Mouse (Mus musculus) megakaryocyte, embryonic 14.5 days (primary cell): ENCODE results near the gene Hmga1. TPM values are rescaled to one million over a fixed set of nuclear protein-coding genes. Genes with fewer than 3 reads are reported as not detected.

Experiments used
- H3K27me3 ChIP-seq: replicated peaks from 2 replicates; pipeline ENCODE3; 2012; ENCODE audit warnings: inconsistent platforms
- H3K36me3 ChIP-seq: replicated peaks from 2 replicates; pipeline ENCODE3; 2012; ENCODE audit warnings: low read length, inconsistent platforms, mixed read lengths
- H3K4me1 ChIP-seq: 2 replicates; pipeline ENCODE4 v1.6.1; 2012; ENCODE audit warnings: inconsistent platforms
- H3K4me3 ChIP-seq: replicated peaks from 2 replicates; pipeline ENCODE3; 2012; ENCODE audit warnings: moderate library complexity, mild to moderate bottlenecking, inconsistent platforms
- H3K9me3 ChIP-seq: 2 replicates; pipeline ENCODE4 v1.6.1; 2012; ENCODE audit warnings: inconsistent platforms
- FLI1 ChIP-seq: IDR thresholded peaks from 2 replicates; pipeline ENCODE4 v1.6.1; 2012; ENCODE audit warnings: low read length, inconsistent platforms, mixed read lengths
- GATA1 ChIP-seq: IDR thresholded peaks from 3 replicates; pipeline ENCODE4 v1.6.1; 2012; ENCODE audit warnings: mixed read lengths, low read length, inconsistent platforms, borderline replicate concordance
- polyA plus RNA-seq: library from polyadenylated mRNA; stranded (reverse); fragments of >175 nt; gene quantifications from 2 replicates; pipeline ENCODE4 v1.2.3, GENCODE M21; 2012; ENCODE audit warnings: low replicate concordance; ENCODE audit not compliant: insufficient read depth

The Hmga1 gene
- polyA plus RNA-seq, 1 experiment, result 3,567 TPM

DNA sequence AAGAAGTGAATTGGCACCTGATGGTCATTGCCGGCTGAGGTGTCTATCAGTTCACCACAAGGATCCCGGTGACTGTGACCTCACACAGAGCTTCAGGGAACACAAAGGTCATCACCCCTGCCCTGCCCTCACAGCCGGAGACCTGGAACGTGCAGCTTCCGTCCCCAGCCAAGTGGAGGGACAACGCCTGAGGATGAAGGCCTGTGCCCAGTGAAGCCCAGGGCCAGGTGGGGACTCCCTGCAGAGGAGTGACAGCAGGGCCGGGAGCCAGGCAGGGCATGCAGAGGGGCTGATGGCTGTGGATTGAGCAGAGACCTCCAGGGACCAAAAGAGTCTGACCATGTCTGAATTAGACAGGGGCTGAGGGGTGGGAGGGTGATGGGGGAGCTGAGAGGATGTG is 33.2 kb upstream of the Hmga1 start:
- Histone ChIP-seq H3K27me3 (peaks cover 61% of the 10 kb centered on the region), H3K4me3 (no peak overlapping the region), H3K36me3 (no peaks in the 10 kb centered on the region), H3K9me3 (peaks cover 19% of the 10 kb centered on the region), H3K4me1 (peaks cover 18% of the 10 kb centered on the region)
- no peak for TF ChIP-seq GATA1
- no peak for TF ChIP-seq FLI1

GRCm38 (mm10) chr17:27527188-27527587 is 29.1 kb upstream of the Hmga1 start:
- H3K36me3 ChIP-seq, result no peaks in the 10 kb centered on the region

GRCm38 (mm10) chr17:27528030-27528429 is 28.3 kb upstream of the Hmga1 start:
- Histone ChIP-seq H3K9me3 (peaks cover 35% of the 10 kb centered on the region), H3K36me3 (no peaks in the 10 kb centered on the region), H3K4me3 (no peak overlapping the region), H3K27me3 (peaks cover 23% of the 10 kb centered on the region), H3K4me1 (peaks cover 30% of the 10 kb centered on the region)
- TF ChIP-seq FLI1 (no peak), GATA1 (no peak)

More at GRCm38 (mm10) chr17:27527188-27527587, 29.1 kb upstream of the Hmga1 start:
- no peak for TF ChIP-seq FLI1
- TF ChIP-seq GATA1, result no peak
- Histone ChIP-seq H3K4me1 (peaks cover 29% of the 10 kb centered on the region), H3K27me3 (peaks cover 29% of the 10 kb centered on the region), H3K4me3 (no peak overlapping the region), H3K9me3 (peaks cover 35% of the 10 kb centered on the region)

- Histone ChIP-seq H3K27me3 (peaks cover 17% of the 10 kb centered on the region), H3K9me3 (peaks cover 41% of the 10 kb centered on the region), H3K36me3 (no peaks in the 10 kb centered on the region), H3K4me3 (no peak overlapping the region), H3K4me1 (peaks cover 30% of the 10 kb centered on the region)
- TF ChIP-seq FLI1 (no peak), GATA1 (no peak)
These were observed 27.5 kb upstream of the Hmga1 start for GRCm38 (mm10) chr17:27528767-27529166.

DNA sequence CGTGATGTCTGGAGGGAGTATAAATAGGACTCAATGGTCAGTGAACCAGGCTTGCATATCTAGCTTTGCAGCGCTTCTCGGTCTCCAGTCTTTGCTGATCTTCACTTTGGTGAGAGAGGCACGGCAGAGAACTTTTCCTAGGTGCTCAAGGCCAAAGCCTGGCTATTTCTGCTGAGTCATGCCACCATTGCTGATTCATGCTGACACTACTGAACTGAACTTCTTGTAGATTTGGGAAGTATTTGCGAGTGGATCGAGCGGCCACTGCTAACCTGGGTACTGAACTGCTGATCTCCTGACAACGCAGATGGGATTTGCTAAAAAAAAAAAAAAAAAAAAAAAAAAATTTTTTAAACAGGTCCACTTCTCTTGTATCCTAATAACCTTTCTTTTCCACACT is 24.2 kb upstream of the Hmga1 start:
- Histone ChIP-seq H3K9me3 (peaks cover 22% of the 10 kb centered on the region), H3K27me3 (peaks cover 16% of the 10 kb centered on the region), H3K4me1 (peaks cover 42% of the 10 kb centered on the region), H3K36me3 (no peaks in the 10 kb centered on the region), H3K4me3 (no peak overlapping the region)
- TF ChIP-seq FLI1 (no peak), GATA1 (no peak)

GRCm38 (mm10) chr17:27533354-27533753 is 22.9 kb upstream of the Hmga1 start:
- Histone ChIP-seq H3K4me3 (no peak overlapping the region), H3K4me1 (peaks cover 29% of the 10 kb centered on the region), H3K9me3 (peaks cover 22% of the 10 kb centered on the region), H3K36me3 (no peaks in the 10 kb centered on the region), H3K27me3 (peaks cover 16% of the 10 kb centered on the region)
- TF ChIP-seq FLI1 (no peak), GATA1 (no peak)

GRCm38 (mm10) chr17:27534718-27535117 is 21.6 kb upstream of the Hmga1 start:
- Histone ChIP-seq H3K4me3 (peak overlapping the region; percentile 74), H3K27me3 (peaks cover 16% of the 10 kb centered on the region), H3K9me3 (peaks cover 22% of the 10 kb centered on the region), H3K36me3 (no peaks in the 10 kb centered on the region), H3K4me1 (peaks cover 20% of the 10 kb centered on the region)
- no peak for TF ChIP-seq GATA1
- TF ChIP-seq FLI1, result no peak

DNA sequence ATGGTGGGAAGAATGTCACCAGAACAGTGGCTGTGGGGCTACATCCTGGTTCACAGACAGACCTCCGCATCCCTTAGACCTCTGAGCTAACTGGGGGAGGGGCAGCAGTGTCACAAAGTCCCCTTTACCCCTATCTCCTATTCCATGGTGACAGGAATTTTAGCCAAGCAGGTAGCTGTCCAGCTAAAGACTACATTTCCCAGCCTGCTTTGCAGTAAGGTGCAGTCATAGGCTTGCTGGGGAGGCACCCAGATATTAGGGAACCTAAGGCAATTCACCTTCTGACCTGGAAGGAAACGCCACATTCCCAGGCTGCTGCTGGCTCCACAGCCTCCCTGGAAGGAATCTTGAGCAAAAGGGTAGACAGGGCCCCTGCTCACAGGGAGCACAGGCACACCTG is 15.0 kb upstream of the Hmga1 start:
- H3K27me3 ChIP-seq, result peaks cover 17% of the 10 kb centered on the region
- H3K4me3 ChIP-seq, result no peak overlapping the region
- peaks cover 41% of the 10 kb centered on the region for H3K4me1 ChIP-seq
- H3K36me3 ChIP-seq, result no peaks in the 10 kb centered on the region
- no peaks in the 10 kb centered on the region for H3K9me3 ChIP-seq
- no peak for TF ChIP-seq GATA1
- TF ChIP-seq FLI1, result no peak

DNA sequence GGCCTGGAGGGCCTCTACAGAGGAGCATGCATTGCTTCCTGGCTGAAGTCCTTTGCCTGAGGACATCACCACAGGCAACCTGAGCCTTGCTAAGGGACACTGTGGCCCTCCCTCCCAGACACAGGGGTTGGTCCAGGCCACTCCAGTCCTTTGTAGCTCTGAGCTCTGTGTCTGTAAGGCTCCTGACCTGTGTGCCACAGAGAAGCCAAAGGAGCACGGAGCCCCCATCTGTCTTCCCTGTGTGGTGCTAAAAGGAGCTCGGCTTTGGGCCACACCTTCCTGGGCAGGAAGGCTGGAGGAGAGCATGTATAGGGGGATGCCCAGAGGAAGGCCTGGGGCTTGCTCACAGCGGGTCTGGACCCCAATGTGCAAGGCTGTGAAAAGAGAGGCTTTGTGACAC is 14.3 kb upstream of the Hmga1 start:
- Histone ChIP-seq H3K9me3 (no peaks in the 10 kb centered on the region), H3K4me1 (peaks cover 41% of the 10 kb centered on the region), H3K4me3 (no peak overlapping the region), H3K36me3 (no peaks in the 10 kb centered on the region), H3K27me3 (peaks cover 10% of the 10 kb centered on the region)
- TF ChIP-seq FLI1 (no peak), GATA1 (no peak)

DNA sequence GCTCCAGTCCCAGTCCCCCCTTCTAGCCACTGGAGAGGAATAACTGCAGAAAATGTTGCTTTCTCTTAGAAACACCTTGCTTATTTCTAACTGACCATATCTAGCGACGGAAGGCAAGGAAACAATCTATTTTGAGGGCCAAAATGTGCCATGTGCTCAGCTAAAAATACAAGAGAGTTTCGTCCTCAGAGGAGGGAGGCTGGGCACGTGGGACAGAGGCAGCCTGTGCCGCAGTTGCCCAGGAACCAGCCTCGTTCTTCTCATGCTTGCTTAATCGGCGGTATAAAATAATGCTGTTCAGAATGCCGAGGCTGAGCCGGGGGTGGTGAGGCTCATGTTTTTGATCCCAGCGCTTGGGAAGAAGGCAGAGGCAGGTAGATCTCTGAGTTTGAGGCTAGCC is 11.7 kb upstream of the Hmga1 start:
- H3K9me3 ChIP-seq, result no peaks in the 10 kb centered on the region
- peaks cover 5% of the 10 kb centered on the region for H3K27me3 ChIP-seq
- no peaks in the 10 kb centered on the region for H3K36me3 ChIP-seq
- no peak for TF ChIP-seq FLI1
- no peak for TF ChIP-seq GATA1
- H3K4me3 ChIP-seq, result no peak overlapping the region
- peaks cover 65% of the 10 kb centered on the region for H3K4me1 ChIP-seq

DNA sequence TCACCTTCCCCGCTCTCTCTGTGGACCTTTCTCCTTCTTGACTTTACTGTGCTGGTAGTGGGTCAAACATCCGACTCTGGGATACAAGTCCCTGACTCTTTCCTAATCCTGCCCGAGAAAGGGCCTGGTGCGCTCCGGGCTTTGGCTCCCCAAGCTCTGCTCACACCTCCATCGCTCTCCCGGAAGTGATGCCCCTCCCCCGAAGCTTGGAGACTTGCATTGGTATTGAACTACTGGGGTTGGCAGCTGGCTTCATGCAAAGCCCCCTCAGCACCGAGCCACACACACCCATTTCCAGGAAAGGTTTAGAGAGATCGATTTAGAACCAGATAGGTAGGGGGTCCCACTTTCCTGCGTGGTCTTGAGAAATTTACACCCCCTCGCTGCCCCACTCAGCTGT is 10.3 kb upstream of the Hmga1 start:
- H3K4me1 ChIP-seq, result peaks cover 77% of the 10 kb centered on the region
- no peaks in the 10 kb centered on the region for H3K36me3 ChIP-seq
- no peaks in the 10 kb centered on the region for H3K9me3 ChIP-seq
- H3K27me3 ChIP-seq, result peaks cover 5% of the 10 kb centered on the region
- peak overlapping the region; percentile 29 for H3K4me3 ChIP-seq
- TF ChIP-seq FLI1 (no peak), GATA1 (no peak)

DNA sequence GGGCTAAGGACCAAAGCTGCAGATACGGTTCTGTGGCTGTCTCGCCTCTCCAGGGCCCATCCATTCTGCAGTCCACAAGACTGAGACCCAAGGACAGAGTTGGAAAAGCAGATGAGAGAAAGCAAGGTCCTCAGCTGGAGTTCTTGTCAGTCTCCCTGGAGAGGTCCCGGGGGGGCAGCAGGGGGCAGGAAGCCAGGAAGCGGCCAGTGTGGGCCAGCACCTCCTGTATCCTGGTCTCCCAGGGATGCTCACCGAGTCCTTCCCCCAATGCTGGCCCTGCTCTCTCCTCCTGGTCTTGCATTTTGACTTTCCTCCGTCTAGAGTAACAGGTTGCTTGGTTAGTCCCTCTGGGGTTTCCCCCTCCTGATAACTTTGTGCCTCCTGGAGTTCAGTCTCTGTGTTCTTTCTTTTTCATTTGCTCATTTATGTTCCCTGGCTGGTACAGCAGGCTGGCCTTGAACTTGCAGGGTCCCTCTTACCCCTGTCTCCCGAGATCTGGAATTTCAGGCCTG is 9.7 kb upstream of the Hmga1 start:
- TF ChIP-seq GATA1 (no peak), FLI1 (no peak)
- peak overlapping the region; percentile 64 for H3K4me3 ChIP-seq
- H3K36me3 ChIP-seq, result no peaks in the 10 kb centered on the region
- peaks cover 77% of the 10 kb centered on the region for H3K4me1 ChIP-seq
- H3K9me3 ChIP-seq, result no peaks in the 10 kb centered on the region
- H3K27me3 ChIP-seq, result peaks cover 4% of the 10 kb centered on the region
